10 mouse cellular contexts compared by ENCODE assay signal in the genomic region with DNA sequence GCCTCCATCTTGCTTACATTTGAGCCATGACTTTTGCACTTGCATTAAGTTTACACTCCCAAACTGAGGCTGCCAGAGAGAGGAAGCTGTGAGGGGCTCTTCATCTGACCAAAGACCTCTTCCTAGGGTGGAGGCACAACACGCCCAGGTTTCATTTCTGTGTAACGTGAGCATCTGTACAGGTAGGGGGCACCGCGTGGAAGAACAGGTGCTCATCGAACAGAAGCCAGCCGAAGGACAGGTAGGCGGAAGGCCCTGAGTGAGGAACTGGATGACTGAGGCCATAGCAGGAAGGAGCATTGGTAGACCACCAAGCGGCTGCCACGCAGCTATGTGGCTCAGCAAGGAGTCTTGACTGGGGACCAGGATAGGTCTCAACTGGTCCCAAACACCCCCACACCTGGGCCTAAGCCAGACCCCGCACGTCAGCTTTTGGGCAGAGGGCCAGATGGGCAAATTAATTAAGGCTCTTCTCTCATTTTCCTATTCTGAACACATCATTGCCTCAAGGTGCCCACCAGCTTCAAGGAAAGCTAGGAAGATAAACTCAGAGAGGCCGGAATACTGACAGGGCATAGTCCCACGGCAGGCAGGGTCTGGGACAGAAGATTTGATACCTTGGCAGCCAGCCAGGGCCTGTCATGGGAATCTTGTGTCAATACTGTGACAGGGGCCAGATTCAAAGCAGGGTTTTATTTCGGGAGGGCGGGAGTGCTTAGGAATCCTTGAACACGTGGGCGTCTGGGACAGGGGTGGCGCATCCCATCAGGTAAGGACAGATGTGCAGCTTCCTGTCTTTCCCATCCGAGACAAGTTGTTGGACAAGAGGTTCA. TPM values are rescaled to one million over a fixed set of nuclear protein-coding genes. Genes with fewer than 3 reads are reported as not detected.
DNase-seq lines count a peak whose midpoint lies in the region; ATAC-seq and TF ChIP-seq lines count a peak whose summit lies in the region.
"Had no signal": no experiment of that assay in that cellular context is flagged by ENCODE, and none has a peak within 500 bp of the region (broad histone marks: within the 10 kb centered on the region; RNA-seq: fewer than 3 reads in every experiment).

No protein-coding gene starts in this region.

- no peak overlapping the region for H3K9ac ChIP-seq in hindbrain, embryonic 15.5 days
- no peak overlapping the region for H3K9ac ChIP-seq in neural tube, embryonic 15.5 days (replicated peaks)
- H3K9ac ChIP-seq: liver, postnatal 0 days had no signal

- peak; percentile 14 for DNase-seq in gastrocnemius, postnatal 14 days
- DNase-seq in gastrocnemius, postnatal 10 days = no peak
- DNase-seq in thymus, postnatal 4 days = peak; percentile 43
- DNase-seq in thymus, postnatal 0 days (ENCODE audit: low spot score) = no peak
- no peak for DNase-seq in left cerebral cortex, adult 2 months (ENCODE audit: extremely low spot score in 1 of 2, low spot score in 2 of 2)
- DNase-seq in spleen, postnatal 14 days (ENCODE audit: low spot score in 2 of 2) = no peak

- no peaks in the 10 kb centered on the region for H3K36me3 ChIP-seq in hindbrain, embryonic 15.5 days
- H3K36me3 ChIP-seq in neural tube, embryonic 15.5 days = no peaks in the 10 kb centered on the region

- H3K27ac ChIP-seq in hindbrain, embryonic 15.5 days (replicated peaks) = no peak overlapping the region
- no peak overlapping the region for H3K27ac ChIP-seq in neural tube, embryonic 15.5 days (replicated peaks)
- H3K27ac ChIP-seq in left cerebral cortex, adult 2 months = no peak overlapping the region

- 0 out of 2 replicates have a peak, but pooled peaks have one; percentile 6 for ATAC-seq in hindbrain, embryonic 15.5 days (ENCODE audit: low FRiP score, low read depth)
- no peak for ATAC-seq in neural tube, embryonic 15.5 days (ENCODE audit: low FRiP score)

- WGBS in hindbrain, embryonic 15.5 days = 53% methylated on average over 19 of the region's 19 CpGs
- WGBS in neural tube, embryonic 15.5 days = 57% methylated on average over 19 of the region's 19 CpGs

- intact Hi-C loops in gastrocnemius, postnatal 14 days (cut with DNase I; ENCODE audit: low total_unique reads) = loop anchor here (5.0 to 10.0 kb wide), 3 partner anchors 49 to 151 kb away; no protein-coding TSS in a partner anchor
- intact Hi-C loops in left cerebral cortex, adult 2 months (cut with DNase I) = loop anchor here (5.0 to 10.0 kb wide), 6 partner anchors 54 to 651 kb away; partner anchors contain the start of genes Dnaic1 and Fam219a

- no peaks in the 10 kb centered on the region for H3K9me3 ChIP-seq in hindbrain, embryonic 15.5 days
- no peaks in the 10 kb centered on the region for H3K9me3 ChIP-seq in neural tube, embryonic 15.5 days (replicated peaks)

- H3K4me3 ChIP-seq in hindbrain, embryonic 15.5 days = no peak overlapping the region
- no peak overlapping the region for H3K4me3 ChIP-seq in neural tube, embryonic 15.5 days (replicated peaks)
- H3K4me3 ChIP-seq in left cerebral cortex, adult 2 months = no peak overlapping the region

- TF ChIP-seq CTCF in left cerebral cortex, adult 2 months (IDR thresholded peaks at IDR 0.05) = no peak; the same call in 1 of the 2 replicates

- peaks cover 27% of the 10 kb centered on the region for H3K4me1 ChIP-seq in hindbrain, embryonic 15.5 days (replicated peaks)
- H3K4me1 ChIP-seq in neural tube, embryonic 15.5 days = peaks cover 29% of the 10 kb centered on the region

- H3K27me3 ChIP-seq in hindbrain, embryonic 15.5 days = no peaks in the 10 kb centered on the region
- H3K27me3 ChIP-seq in neural tube, embryonic 15.5 days (replicated peaks) = peaks cover 8% of the 10 kb centered on the region; the same call in 1 of the 2 replicates

- H3K4me2 ChIP-seq in hindbrain, embryonic 15.5 days = no peak overlapping the region
- H3K4me2 ChIP-seq in neural tube, embryonic 15.5 days = peak overlapping the region; percentile 45

RNA-seq across cellular contexts. Expression of gene Il11ra1, which starts 6.3 kb away (rescaled TPM):
- total RNA-seq in gastrocnemius, postnatal 14 days (2021) = 10 to 100 TPM; 49.3 to 56.9 TPM
- 10 to 100 TPM; 74.3 to 75.3 TPM for total RNA-seq in gastrocnemius, postnatal 10 days (2021)
- polyA plus RNA-seq in thymus, postnatal 0 days (2015; fragmentation: Nextera tagmentation; extraction: Ambion mirVana) = 35.8 and 39.3 TPM in 2 replicates
- 39.4 and 41.6 TPM in 2 replicates for polyA plus RNA-seq in hindbrain, embryonic 15.5 days (2015; fragmentation: Nextera tagmentation; extraction: Ambion mirVana)
- polyA plus RNA-seq in neural tube, embryonic 15.5 days (2015; fragmentation: Nextera tagmentation; extraction: Ambion mirVana) = 52.6 and 56.6 TPM in 2 replicates
- 10 to 100 TPM; 43.1 to 47.7 TPM for total RNA-seq in left cerebral cortex, adult 2 months (2021)

RNA-seq across cellular contexts. Expression of gene Rpp25l, which starts 7.2 kb away (rescaled TPM):
- total RNA-seq in gastrocnemius, postnatal 14 days (2021) = 10 to 100 TPM; 40.3 to 49.9 TPM
- 10 to 100 TPM; 31.5 to 41.4 TPM for total RNA-seq in gastrocnemius, postnatal 10 days (2021)
- 68.3 and 75.1 TPM in 2 replicates for polyA plus RNA-seq in thymus, postnatal 0 days (2015; fragmentation: Nextera tagmentation; extraction: Ambion mirVana)
- polyA plus RNA-seq in hindbrain, embryonic 15.5 days (2015; fragmentation: Nextera tagmentation; extraction: Ambion mirVana) = 58.7 and 58.8 TPM in 2 replicates
- 59.3 and 61.1 TPM in 2 replicates for polyA plus RNA-seq in neural tube, embryonic 15.5 days (2015; fragmentation: Nextera tagmentation; extraction: Ambion mirVana)
- 10 to 100 TPM; 27.7 to 30.7 TPM for total RNA-seq in left cerebral cortex, adult 2 months (2021)

RNA-seq across cellular contexts. Expression of gene Cntfr, which starts 9.2 kb away (rescaled TPM):
- total RNA-seq in gastrocnemius, postnatal 14 days (2021) = 10 to 100 TPM; 15.3 to 38.0 TPM
- 10 to 100 TPM; 20.1 to 28.2 TPM for total RNA-seq in gastrocnemius, postnatal 10 days (2021)
- polyA plus RNA-seq in thymus, postnatal 0 days (2015; fragmentation: Nextera tagmentation; extraction: Ambion mirVana) = 0.26 and 0.43 TPM in 2 replicates
- 29.1 and 33.0 TPM in 2 replicates for polyA plus RNA-seq in hindbrain, embryonic 15.5 days (2015; fragmentation: Nextera tagmentation; extraction: Ambion mirVana)
- 23.1 and 27.2 TPM in 2 replicates for polyA plus RNA-seq in neural tube, embryonic 15.5 days (2015; fragmentation: Nextera tagmentation; extraction: Ambion mirVana)
- 100 to 1,000 TPM; 120 to 127 TPM for total RNA-seq in left cerebral cortex, adult 2 months (2021)

RNA-seq across cellular contexts. Expression of gene Dctn3, which starts 16.8 kb away (rescaled TPM):
- 10 to 100 TPM; 39.6 to 44.8 TPM for total RNA-seq in gastrocnemius, postnatal 14 days (2021)
- total RNA-seq in gastrocnemius, postnatal 10 days (2021) = 10 to 100 TPM; 44.3 to 57.6 TPM
- polyA plus RNA-seq in thymus, postnatal 0 days (2015; fragmentation: Nextera tagmentation; extraction: Ambion mirVana) = 180 and 181 TPM in 2 replicates
- polyA plus RNA-seq in hindbrain, embryonic 15.5 days (2015; fragmentation: Nextera tagmentation; extraction: Ambion mirVana) = 298 and 299 TPM in 2 replicates
- polyA plus RNA-seq in neural tube, embryonic 15.5 days (2015; fragmentation: Nextera tagmentation; extraction: Ambion mirVana) = 271 and 320 TPM in 2 replicates
- total RNA-seq in left cerebral cortex, adult 2 months (2021) = 100 to 1,000 TPM; 165 TPM

RNA-seq across cellular contexts. Expression of gene Arid3c, which starts 24.8 kb away (rescaled TPM):
- not detected for total RNA-seq in gastrocnemius, postnatal 14 days (2021)
- total RNA-seq in gastrocnemius, postnatal 10 days (2021) = not detected
- 0.06 TPM in 1 of 2 replicates, not detected in the other for polyA plus RNA-seq in thymus, postnatal 0 days (2015; fragmentation: Nextera tagmentation; extraction: Ambion mirVana)
- polyA plus RNA-seq in hindbrain, embryonic 15.5 days (2015; fragmentation: Nextera tagmentation; extraction: Ambion mirVana) = 0.86 and 1.1 TPM in 2 replicates
- 1.1 and 1.6 TPM in 2 replicates for polyA plus RNA-seq in neural tube, embryonic 15.5 days (2015; fragmentation: Nextera tagmentation; extraction: Ambion mirVana)
- total RNA-seq in left cerebral cortex, adult 2 months (2021) = under 1 TPM in 1 of 2 experiments, not detected in 1; 0.52 TPM
- polyA plus RNA-seq: liver, postnatal 0 days; stomach, embryonic 16.5 days had no signal

Comparison
In these comparisons a context has a peak if more than half of its experiments do, and no peak if none do; other contexts are left out.
1. DNase-seq: peak in gastrocnemius, postnatal 14 days (single experiment) and thymus, postnatal 4 days (single experiment); none in gastrocnemius, postnatal 10 days (single experiment), thymus, postnatal 0 days (single experiment), left cerebral cortex, adult 2 months (0 of 2) and spleen, postnatal 14 days (0 of 2).